Mouse (Mus musculus): ENCODE measurements at regions not wholly inside any gene's neighbourhood (a gene's known extent, or its start where the extent isn't known, plus 50 kb on each side); places are given as distances from the start of the nearest gene placed in this dataset.

- TF ChIP-seq CTCF (IDR thresholded peaks at IDR 0.05; ENCODE audit: borderline replicate concordance, insufficient read depth, low read length) (no peak), POLR2A (IDR thresholded peaks at IDR 0.05; ENCODE audit: low read depth, low read length) (no peak)
- H3K4me1 ChIP-seq (ENCODE audit: control insufficient read depth, insufficient read depth, low read length): 0 out of 2 replicates have a peak, but pooled peaks cover 3% of the 10 kb centered on the region
- H3K27ac ChIP-seq (ENCODE audit: insufficient read depth, low read length): no peak overlapping the region
- no peak overlapping the region for H3K4me3 ChIP-seq (ENCODE audit: insufficient read depth, low read length)
Observed at GRCm38 (mm10) chr7:98784369-98784931, 50.5 kb upstream of the Wnt11 start.
